Mouse (Mus musculus): ENCODE results near the gene Ugt1a8.
A peak's percentile ranks its signal among the peaks of the same experiment; 100 is the strongest.

GRCm38 (mm10) chr1:88257681-88258080, 170.1 kb downstream of the Ugt1a8 start:
- TF ChIP-seq CTCF (conservative IDR thresholded peaks at IDR 0.05; ENCODE audit: low read length) (no peak; the same call in 1 of the 2 replicates), POU5F1 (IDR thresholded peaks at IDR 0.05; ENCODE audit: borderline replicate concordance, low read length) (0 out of 2 replicates have a peak, but pooled peaks have one; percentile 22)
